Mouse (Mus musculus) thymus, adult 2 months (tissue): ENCODE data around the gene Gm8300. TPM values are rescaled to one million over a fixed set of nuclear protein-coding genes. Genes with fewer than 3 reads are reported as not detected.
"Not testable (repeated sequence)": the region's sequence is repeated elsewhere in the genome, so short reads cannot be mapped to it uniquely, and the experiment has no call there.

ENCODE experiments used
- DNase-seq: peaks from one replicate; pipeline ENCODE4 v3.0.0; 2021
- H3K27ac ChIP-seq: fragments of 200-500 bp; 2 replicates; pipeline ENCODE4 v1.5.1; 2012; ENCODE audit warnings: low read length, control low read depth; ENCODE audit not compliant: control insufficient read depth, insufficient read depth
- H3K27me3 ChIP-seq: fragments of 200-500 bp; 2 replicates; pipeline ENCODE4 v1.6.1; 2012; ENCODE audit warnings: mild to moderate bottlenecking, low read length, moderate library complexity, mixed read lengths; ENCODE audit not compliant: control insufficient read depth, insufficient read depth
- H3K36me3 ChIP-seq: fragments of 200-500 bp; 2 replicates; pipeline ENCODE4 v1.6.1; 2012; ENCODE audit warnings: mild to moderate bottlenecking, low read length, moderate library complexity; ENCODE audit not compliant: control insufficient read depth, insufficient read depth
- H3K4me1 ChIP-seq: fragments of 200-500 bp; replicated peaks from 2 replicates; pipeline ENCODE4 v1.6.1; 2012; ENCODE audit warnings: low read length; ENCODE audit not compliant: control insufficient read depth, insufficient read depth
- H3K4me3 ChIP-seq: fragments of 200-500 bp; 2 replicates; pipeline ENCODE4 v1.5.1; 2012; ENCODE audit warnings: mild to moderate bottlenecking, low read length, control low read depth, moderate library complexity; ENCODE audit not compliant: control insufficient read depth, insufficient read depth
- CTCF ChIP-seq: fragments of 200-500 bp; IDR thresholded peaks from 2 replicates; pipeline ENCODE4 v1.5.1; 2012; ENCODE audit warnings: mild to moderate bottlenecking, control low read depth, low read length, moderate library complexity, borderline replicate concordance; ENCODE audit not compliant: control insufficient read depth, poor library complexity, insufficient read depth; ENCODE audit errors: extremely low read depth
- POLR2A ChIP-seq: fragments of 200-500 bp; IDR thresholded peaks from 2 replicates; pipeline ENCODE4 v1.6.1; 2012; ENCODE audit warnings: mild to moderate bottlenecking, low read length, control low read depth, moderate library complexity; ENCODE audit not compliant: control insufficient read depth, poor library complexity, insufficient read depth; ENCODE audit errors: extremely low read depth
- WGBS: fragments of 180-500 bp; shearing (Covaris S2); methylation state at CpG from one replicate; pipeline ENCODE4 v1.1.7; 2018; 5-methylcytosine and 5-hydroxymethylcytosine counted together
- polyA plus RNA-seq: library from polyadenylated mRNA; depleted of rRNA; stranded (reverse); fragments of >200 nt; gene quantifications from 2 replicates; pipeline ENCODE4 v1.2.3, GENCODE M21; 2012; rRNA removed

Gm8300 gene
- polyA plus RNA-seq: not detected in 2 replicates

DNA sequence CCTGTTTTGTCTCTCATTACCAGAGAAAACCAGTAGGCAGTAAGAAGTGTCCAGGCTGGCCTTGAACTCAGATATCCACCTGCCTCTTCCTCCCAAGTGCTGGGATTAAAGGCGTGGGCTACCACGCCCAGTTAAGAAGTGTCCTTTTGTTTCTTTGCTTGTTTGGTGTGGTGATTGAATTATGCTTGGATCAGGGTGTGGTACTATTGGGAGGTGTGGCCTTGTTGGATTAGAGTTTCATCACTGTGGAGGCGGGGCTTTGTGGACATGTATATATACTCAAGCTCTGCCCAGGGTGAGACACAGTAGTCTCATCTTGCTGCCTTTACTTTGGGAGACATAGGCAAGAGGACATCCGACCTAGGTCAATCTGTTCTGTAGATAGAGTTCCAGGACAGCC is at the start of gene Gm8300:
Gene Gm8300 (plus strand): TSS at position 301 of the 400 bp plus-strand sequence.
- not testable (repeated sequence) for H3K4me1 ChIP-seq, H3K4me3 ChIP-seq, H3K27me3 ChIP-seq, H3K36me3 ChIP-seq, H3K27ac ChIP-seq, DNase-seq
- WGBS: 92% methylated on average over 4 of the region's 4 CpGs

DNA sequence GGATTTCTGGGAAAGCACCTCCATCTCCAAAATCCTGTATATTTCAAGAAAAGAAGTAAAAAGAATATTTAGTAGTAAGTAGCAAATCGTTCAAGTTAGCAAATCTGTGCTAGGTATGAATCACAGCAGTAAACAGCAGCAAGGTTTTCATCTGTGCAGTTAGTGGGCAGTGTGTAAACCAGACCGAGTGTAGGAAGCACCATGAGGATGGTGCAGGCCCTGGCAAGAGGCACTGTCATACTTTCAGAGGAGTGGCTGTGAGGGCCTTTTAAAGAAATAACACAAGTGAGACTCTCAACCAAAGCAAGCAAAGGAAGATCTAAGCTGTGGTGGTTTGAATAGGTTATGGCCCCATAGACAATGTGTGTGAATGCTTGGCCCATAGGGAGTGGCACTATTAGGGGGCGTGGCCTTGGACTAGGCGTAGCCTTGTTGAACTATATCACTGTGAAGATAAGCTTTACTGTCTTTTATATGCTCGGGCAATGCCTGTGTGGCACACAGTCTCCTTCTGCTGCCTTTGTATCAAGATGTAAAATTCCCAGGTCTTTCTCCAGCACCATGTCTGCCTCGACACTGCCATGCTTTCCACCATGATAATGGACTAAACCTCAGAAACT is 49.3 kb upstream of the Gm8300 start:
- no peak for TF ChIP-seq POLR2A
- TF ChIP-seq CTCF: no peak
- DNase-seq: no peak
- 96% methylated on average over 6 of the region's 6 CpGs for WGBS
- peaks cover 76% of the 10 kb centered on the region for H3K36me3 ChIP-seq
- no peaks in the 10 kb centered on the region for H3K4me1 ChIP-seq
- no peak overlapping the region for H3K4me3 ChIP-seq
- H3K27ac ChIP-seq: no peak overlapping the region
- no peaks in the 10 kb centered on the region for H3K27me3 ChIP-seq

DNA sequence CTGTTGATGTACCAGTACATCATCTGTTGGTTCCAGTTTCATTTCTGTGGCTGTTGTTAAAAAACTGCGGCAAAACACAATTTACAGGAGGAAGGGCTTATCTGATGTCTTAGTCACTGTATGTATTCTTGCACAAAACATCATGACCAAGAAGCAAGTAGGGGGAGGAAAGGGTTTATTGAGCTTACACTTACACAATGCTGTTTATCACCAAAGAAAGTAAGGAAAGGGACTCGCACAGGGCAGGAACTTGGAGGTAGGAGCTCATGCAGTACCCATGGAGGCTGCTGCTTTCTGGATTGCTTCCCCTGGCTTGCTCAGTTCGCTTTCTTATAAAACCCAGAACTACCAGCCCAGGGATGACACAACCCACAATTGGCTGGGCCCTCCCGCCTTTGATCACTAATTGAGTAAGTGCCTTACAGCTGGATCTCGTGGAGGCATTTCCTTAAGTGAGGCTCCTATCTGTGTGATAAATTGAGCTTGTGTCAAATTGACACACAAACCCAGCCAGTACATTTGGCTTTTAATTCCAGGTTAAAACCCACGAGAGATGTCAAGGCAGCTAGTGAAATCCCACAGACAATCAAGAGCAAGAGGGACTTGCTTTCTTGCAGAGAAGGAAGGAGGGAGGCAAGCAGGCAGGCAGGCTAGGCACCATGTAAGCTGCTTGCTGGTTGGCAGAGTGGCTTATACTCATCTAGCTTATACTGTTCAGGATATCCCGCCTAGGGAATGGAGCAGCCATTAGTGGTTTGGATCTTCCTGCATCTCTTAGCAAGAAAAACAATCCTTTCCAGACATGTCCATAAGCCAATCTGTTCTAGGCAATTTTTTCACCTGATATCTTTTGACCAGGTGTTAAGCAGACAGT is 43.6 kb upstream of the Gm8300 start:
- 64% methylated on average over 7 of the region's 7 CpGs for WGBS
- H3K4me3 ChIP-seq: no peak overlapping the region
- no peaks in the 10 kb centered on the region for H3K27me3 ChIP-seq
- no peak overlapping the region for H3K27ac ChIP-seq
- no peak for TF ChIP-seq CTCF
- TF ChIP-seq POLR2A: no peak
- peaks cover 6% of the 10 kb centered on the region for H3K4me1 ChIP-seq
- DNase-seq: no peak
- H3K36me3 ChIP-seq: peaks cover 24% of the 10 kb centered on the region

- no peak for DNase-seq
Observed at GRCm38 (mm10) chr12:87471421-87471963, 42.6 kb upstream of the Gm8300 start.

DNA sequence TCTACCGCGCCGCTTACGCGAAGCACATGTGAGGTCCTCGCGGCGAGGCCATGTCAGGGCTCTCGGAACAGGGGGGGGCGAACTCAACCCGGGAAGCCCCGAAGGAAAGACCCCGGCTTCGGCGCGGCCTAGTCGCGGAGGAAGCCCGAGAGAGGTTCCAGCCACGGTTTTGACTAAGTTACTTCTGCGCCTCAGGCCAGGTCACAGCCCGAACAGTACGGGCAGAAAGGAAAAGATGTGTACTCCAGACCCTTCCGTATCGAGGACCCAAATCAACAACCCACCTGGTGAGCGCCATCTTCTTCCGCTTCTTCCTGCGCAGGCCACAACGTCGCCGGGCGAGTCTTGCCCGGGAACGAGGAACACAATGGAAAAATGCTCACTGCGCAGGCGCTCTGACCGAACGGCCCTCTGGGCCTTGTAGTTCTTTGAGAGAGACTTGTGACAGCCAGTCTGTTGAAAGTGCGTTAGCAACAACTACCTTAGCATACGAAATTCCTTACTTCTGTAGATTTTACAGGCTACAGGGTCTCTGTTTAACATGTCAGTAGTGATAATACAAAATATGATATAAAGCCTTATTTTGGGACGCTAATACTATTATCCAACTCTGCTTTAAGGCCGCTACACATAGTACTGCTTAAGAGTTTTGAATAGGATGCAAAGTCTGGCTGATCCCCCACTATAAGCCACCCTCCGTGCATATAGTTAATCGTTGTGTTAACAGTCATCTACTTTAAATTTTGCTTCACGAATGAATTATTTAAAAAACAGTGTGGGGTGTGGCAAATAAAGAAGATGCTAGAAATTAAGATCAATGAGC is 41.9 kb upstream of the Gm8300 start, which contains the start of gene Snw1:
Gene Snw1 (minus strand): TSS at position 311 of the 823 bp plus-strand sequence.
- peak within 1 kb of the TSS; percentile 77 for H3K27ac ChIP-seq
- H3K4me1 ChIP-seq: peaks cover 6% of the 10 kb centered on the region
- H3K36me3 ChIP-seq: peaks cover 12% of the 10 kb centered on the region
- TF ChIP-seq POLR2A (peak; percentile 85), CTCF (0 out of 2 replicates have a peak, but pooled peaks have one; percentile 23)
- no peaks in the 10 kb centered on the region for H3K27me3 ChIP-seq
- peak; percentile 93 for DNase-seq
- H3K4me3 ChIP-seq: peak within 1 kb of the TSS; percentile 78
- 4% methylated on average over 45 of the region's 45 CpGs for WGBS

More at GRCm38 (mm10) chr12:87471421-87471963, 42.6 kb upstream of the Gm8300 start:
- H3K27me3 ChIP-seq: no peaks in the 10 kb centered on the region
- peak overlapping the region; percentile 77 for H3K27ac ChIP-seq
- H3K36me3 ChIP-seq: peaks cover 19% of the 10 kb centered on the region
- TF ChIP-seq CTCF: no peak
- no peak for TF ChIP-seq POLR2A
- peak overlapping the region; percentile 78 for H3K4me3 ChIP-seq
- WGBS: under 1% methylated on average over 19 of the region's 19 CpGs
- H3K4me1 ChIP-seq: peaks cover 6% of the 10 kb centered on the region

- H3K4me3 ChIP-seq: no peak overlapping the region
- 87% methylated on average over 3 of the region's 3 CpGs for WGBS
- no peak overlapping the region for H3K27ac ChIP-seq
- no peak for DNase-seq
- no peaks in the 10 kb centered on the region for H3K27me3 ChIP-seq
- no peak for TF ChIP-seq POLR2A
- no peak for TF ChIP-seq CTCF
- no peaks in the 10 kb centered on the region for H3K36me3 ChIP-seq
- H3K4me1 ChIP-seq: peaks cover 6% of the 10 kb centered on the region
Observed at GRCm38 (mm10) chr12:87474756-87475155, 39.4 kb upstream of the Gm8300 start.

GRCm38 (mm10) chr12:87482482-87482881 is 31.6 kb upstream of the Gm8300 start:
- not testable (repeated sequence) for H3K4me1 ChIP-seq
- 91% methylated on average over 5 of the region's 5 CpGs for WGBS

GRCm38 (mm10) chr12:87488683-87489082 is 25.4 kb upstream of the Gm8300 start:
- DNase-seq, H3K4me1 ChIP-seq, H3K27ac ChIP-seq, H3K27me3 ChIP-seq, H3K4me3 ChIP-seq, H3K36me3 ChIP-seq: not testable (repeated sequence)
- 39% methylated on average over 2 of the region's 2 CpGs for WGBS

More at GRCm38 (mm10) chr12:87482482-87482881, 31.6 kb upstream of the Gm8300 start:
- H3K4me3 ChIP-seq, H3K27ac ChIP-seq, H3K36me3 ChIP-seq, H3K27me3 ChIP-seq, DNase-seq: not testable (repeated sequence)
